Mouse (Mus musculus) hindbrain, embryonic 16.5 days (tissue): ENCODE data around the gene Rai1. TPM values are rescaled to one million over a fixed set of nuclear protein-coding genes. Genes with fewer than 3 reads are reported as not detected.

ENCODE experiments used
- ATAC-seq: fragments of 200-750 bp; cut with Nextera tagmentation; 2 replicates; pipeline ENCODE4 v1.8.0; 2017; ENCODE audit warnings: moderate TSS enrichment, moderate library complexity
- H3K27ac ChIP-seq: fragments of 300-500 bp; sonication (generic); 2 replicates; pipeline ENCODE4 v1.5.1; 2014; ENCODE audit warnings: low read depth, mild to moderate bottlenecking, control low read depth, low read length, moderate library complexity
- H3K27me3 ChIP-seq: fragments of 300-500 bp; sonication (generic); replicated peaks from 2 replicates; pipeline ENCODE4 v1.6.1; 2014; ENCODE audit warnings: low read length; ENCODE audit not compliant: control insufficient read depth, insufficient read depth
- H3K36me3 ChIP-seq: fragments of 300-500 bp; sonication (generic); 2 replicates; pipeline ENCODE4 v1.6.1; 2014; ENCODE audit warnings: mild to moderate bottlenecking, low read length, moderate library complexity, mixed read lengths; ENCODE audit not compliant: control insufficient read depth, insufficient read depth
- H3K4me1 ChIP-seq: fragments of 300-500 bp; sonication (generic); 2 replicates; pipeline ENCODE4 v1.6.1; 2014; ENCODE audit warnings: low read depth, low read length; ENCODE audit not compliant: control insufficient read depth, insufficient read depth
- H3K4me2 ChIP-seq: fragments of 300-500 bp; sonication (generic); 2 replicates; pipeline ENCODE4 v1.6.1; 2014; ENCODE audit warnings: mild to moderate bottlenecking, low read length, control low read depth, moderate library complexity
- H3K4me3 ChIP-seq: fragments of 300-500 bp; sonication (generic); 2 replicates; pipeline ENCODE4 v1.5.1; 2014; ENCODE audit warnings: mild to moderate bottlenecking, low read length, control low read depth, moderate library complexity
- H3K9ac ChIP-seq: fragments of 300-500 bp; sonication (generic); 2 replicates; pipeline ENCODE4 v1.6.1; 2014; ENCODE audit warnings: low read depth, mild to moderate bottlenecking, control low read depth, low read length, moderate library complexity
- H3K9me3 ChIP-seq: fragments of 300-500 bp; sonication (generic); 2 replicates; pipeline ENCODE4 v1.6.1; 2014; ENCODE audit warnings: mild to moderate bottlenecking, low read length, moderate library complexity; ENCODE audit not compliant: control insufficient read depth
- WGBS: fragments of 180-500 bp; shearing (Covaris S2); extraction: QIAGEN DNeasy Blood & Tissue Kit; methylation state at CpG from one replicate; pipeline ENCODE4 v1.1.7; 2014; 5-methylcytosine and 5-hydroxymethylcytosine counted together
- polyA plus RNA-seq: library from polyadenylated mRNA; unstranded; fragments of >200 nt; fragmentation: Nextera tagmentation; extraction: Ambion mirVana; gene quantifications from 2 replicates; pipeline ENCODE4 v1.2.1, GENCODE M21; 2015

The Rai1 gene
- polyA plus RNA-seq, 1 experiment from 2014 or later, result 24.3 TPM

- Histone ChIP-seq H3K4me2 (no peak overlapping the region), H3K27ac (no peak overlapping the region), H3K9ac (no peak overlapping the region), H3K4me1 (peaks cover 14% of the 10 kb centered on the region), H3K27me3 (no peaks in the 10 kb centered on the region), H3K36me3 (no peaks in the 10 kb centered on the region), H3K9me3 (no peaks in the 10 kb centered on the region), H3K4me3 (no peak overlapping the region)
- 72% methylated on average over 6 of the region's 6 CpGs for WGBS
- ATAC-seq, result no peak
Observed at GRCm38 (mm10) chr11:60102664-60103063, 2.1 kb upstream of the Rai1 start.

DNA sequence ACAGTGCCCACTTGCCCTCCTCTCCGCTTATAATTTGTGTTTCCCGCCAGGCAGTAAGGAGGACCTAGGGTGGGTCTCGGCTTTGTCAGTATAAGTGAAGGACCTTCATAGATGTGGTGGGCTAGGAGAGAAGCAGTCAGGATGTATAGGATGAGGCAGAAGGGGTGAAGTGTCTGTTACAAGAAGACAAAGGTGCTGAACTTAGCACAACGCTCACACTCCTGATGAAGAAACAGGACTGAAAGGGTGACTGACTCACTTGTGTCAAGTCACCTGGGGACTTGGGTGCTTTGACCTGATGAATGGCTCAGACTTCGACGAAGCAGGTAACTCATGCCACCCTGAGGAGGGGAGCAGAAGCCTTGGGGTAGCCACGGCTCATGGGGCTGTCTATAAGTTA is 1.2 kb upstream of the Rai1 start:
- ATAC-seq, result no peak

GRCm38 (mm10) chr11:60105593-60106542 is 1.1 kb downstream of the Rai1 start:
- Histone ChIP-seq H3K4me3 (peak overlapping the region; percentile 98), H3K9ac (peak overlapping the region; percentile 100), H3K9me3 (no peaks in the 10 kb centered on the region), H3K4me2 (peak overlapping the region; percentile 91), H3K4me1 (peaks cover 35% of the 10 kb centered on the region), H3K36me3 (no peaks in the 10 kb centered on the region), H3K27me3 (no peaks in the 10 kb centered on the region), H3K27ac (peak overlapping the region; percentile 98)
- WGBS, result under 1% methylated on average over 63 of the region's 88 CpGs
- peak; percentile 55 for ATAC-seq

More for the DNA sequence above, 1.2 kb upstream of the Rai1 start:
- H3K36me3 ChIP-seq, result no peaks in the 10 kb centered on the region
- H3K4me2 ChIP-seq, result no peak overlapping the region
- no peak overlapping the region for H3K9ac ChIP-seq
- H3K27me3 ChIP-seq, result no peaks in the 10 kb centered on the region
- WGBS, result 94% methylated on average over 7 of the region's 7 CpGs
- no peak overlapping the region for H3K27ac ChIP-seq
- H3K9me3 ChIP-seq, result no peaks in the 10 kb centered on the region
- H3K4me3 ChIP-seq, result no peak overlapping the region
- H3K4me1 ChIP-seq, result peaks cover 23% of the 10 kb centered on the region

GRCm38 (mm10) chr11:60106543-60107110 is 1.8 kb downstream of the Rai1 start:
- peak; percentile 46 for ATAC-seq
- Histone ChIP-seq H3K4me2 (peak overlapping the region; percentile 91), H3K4me3 (peak overlapping the region; percentile 98), H3K9me3 (no peaks in the 10 kb centered on the region), H3K9ac (peak overlapping the region; percentile 100), H3K27ac (peak overlapping the region; percentile 98), H3K4me1 (peaks cover 35% of the 10 kb centered on the region), H3K27me3 (no peaks in the 10 kb centered on the region), H3K36me3 (no peaks in the 10 kb centered on the region)
- under 1% methylated on average over 14 of the region's 14 CpGs for WGBS

GRCm38 (mm10) chr11:60107449-60107848 is 2.6 kb downstream of the Rai1 start:
- WGBS, result 68% methylated on average over 3 of the region's 3 CpGs

DNA sequence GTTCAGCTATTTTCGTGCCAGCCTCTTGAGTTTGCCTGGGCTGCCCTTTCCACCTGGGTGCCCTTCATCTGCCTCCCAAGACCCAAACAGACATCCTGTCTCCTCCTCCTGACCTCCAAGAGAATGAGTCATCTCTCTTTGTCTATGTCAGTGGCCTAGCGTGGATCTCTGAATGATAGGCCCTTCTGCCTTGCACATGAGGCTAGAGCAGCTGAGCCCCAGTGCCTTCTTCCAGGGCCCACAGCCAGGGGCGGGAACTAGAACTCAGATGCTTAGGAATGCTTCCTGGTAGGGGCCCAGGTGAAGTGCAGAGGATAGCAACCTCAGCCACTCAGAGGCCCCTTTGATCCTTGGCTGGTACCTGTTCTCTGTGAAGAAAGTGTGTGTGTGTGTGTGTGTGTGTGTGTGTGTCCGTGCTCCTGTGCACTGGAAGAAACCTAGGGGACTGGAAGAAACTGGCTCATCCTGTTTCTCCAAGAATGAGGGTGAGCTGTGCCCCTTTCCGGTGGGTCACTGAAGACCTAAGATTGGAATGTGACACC is 3.9 kb downstream of the Rai1 start:
- no peak overlapping the region for H3K27ac ChIP-seq

More at GRCm38 (mm10) chr11:60107449-60107848, 2.6 kb downstream of the Rai1 start:
- Histone ChIP-seq H3K36me3 (no peaks in the 10 kb centered on the region), H3K27ac (no peak overlapping the region), H3K4me1 (peaks cover 42% of the 10 kb centered on the region), H3K9ac (no peak overlapping the region), H3K4me2 (no peak overlapping the region), H3K27me3 (no peaks in the 10 kb centered on the region), H3K9me3 (no peaks in the 10 kb centered on the region), H3K4me3 (no peak overlapping the region)
- no peak for ATAC-seq

DNA sequence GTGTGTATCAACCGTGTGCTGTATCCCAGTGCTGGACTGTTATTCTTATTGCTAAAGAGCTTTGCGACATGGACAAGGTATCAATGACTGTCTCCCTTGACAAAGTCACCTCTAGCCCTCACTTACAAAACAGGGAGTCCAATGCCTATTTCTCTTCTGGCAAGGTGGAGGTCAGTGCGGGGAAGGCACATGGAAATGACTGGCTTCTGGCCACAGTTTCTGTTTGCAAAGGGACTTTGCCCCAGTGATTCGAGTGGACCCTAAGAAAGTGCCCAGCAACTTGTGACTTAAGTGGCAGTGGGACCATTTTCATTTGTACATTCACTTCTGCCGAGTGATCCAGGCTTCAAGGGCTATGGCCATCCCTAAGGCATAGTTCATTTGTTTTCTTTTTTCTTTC is 5.6 kb downstream of the Rai1 start:
- Histone ChIP-seq H3K27ac (no peak overlapping the region), H3K4me3 (no peak overlapping the region), H3K9me3 (no peaks in the 10 kb centered on the region), H3K9ac (no peak overlapping the region), H3K36me3 (no peaks in the 10 kb centered on the region), H3K4me2 (no peak overlapping the region), H3K4me1 (peaks cover 66% of the 10 kb centered on the region), H3K27me3 (no peaks in the 10 kb centered on the region)
- 74% methylated on average over 5 of the region's 5 CpGs for WGBS
- ATAC-seq, result no peak

More for the DNA sequence above, 3.9 kb downstream of the Rai1 start:
- ATAC-seq, result no peak
- 51% methylated on average over 5 of the region's 5 CpGs for WGBS
- Histone ChIP-seq H3K4me1 (peaks cover 54% of the 10 kb centered on the region), H3K9me3 (no peaks in the 10 kb centered on the region), H3K27me3 (no peaks in the 10 kb centered on the region), H3K9ac (no peak overlapping the region), H3K4me2 (no peak overlapping the region; the same call in 1 of the 2 replicates), H3K36me3 (no peaks in the 10 kb centered on the region), H3K4me3 (no peak overlapping the region)

DNA sequence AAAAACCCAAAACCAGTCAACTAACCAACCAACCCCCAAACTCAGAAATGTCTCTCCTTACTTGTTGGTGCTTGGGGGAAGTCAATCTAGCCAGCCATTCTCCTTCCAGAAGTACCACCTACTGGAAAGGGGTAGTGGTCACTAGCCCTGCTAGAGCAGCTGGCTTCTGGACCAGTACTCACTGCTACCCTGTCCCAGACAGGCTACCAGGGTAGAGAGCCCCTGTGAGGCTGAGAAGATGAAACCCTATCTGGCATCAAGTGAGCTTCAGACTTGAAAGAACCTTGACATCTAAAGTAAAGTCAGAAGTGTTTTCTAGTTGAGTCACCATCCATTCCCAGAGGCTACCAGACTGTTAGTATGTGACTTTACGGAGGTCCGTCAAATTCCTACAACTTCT is 6.8 kb downstream of the Rai1 start:
- H3K27me3 ChIP-seq, result no peaks in the 10 kb centered on the region
- no peak overlapping the region for H3K27ac ChIP-seq
- peaks cover 71% of the 10 kb centered on the region for H3K4me1 ChIP-seq
- no peaks in the 10 kb centered on the region for H3K36me3 ChIP-seq
- H3K9ac ChIP-seq, result no peak overlapping the region
- ATAC-seq, result no peak
- 98% methylated on average over 2 of the region's 2 CpGs for WGBS
- no peak overlapping the region for H3K4me2 ChIP-seq
- no peak overlapping the region for H3K4me3 ChIP-seq
- H3K9me3 ChIP-seq, result no peaks in the 10 kb centered on the region

GRCm38 (mm10) chr11:60113624-60114023 is 8.8 kb downstream of the Rai1 start:
- ATAC-seq, result no peak
- 5% methylated on average over 4 of the region's 4 CpGs for WGBS
- Histone ChIP-seq H3K4me1 (peaks cover 50% of the 10 kb centered on the region), H3K36me3 (no peaks in the 10 kb centered on the region), H3K27me3 (no peaks in the 10 kb centered on the region), H3K9me3 (no peaks in the 10 kb centered on the region), H3K27ac (peak overlapping the region; percentile 90), H3K9ac (peak overlapping the region; percentile 74), H3K4me2 (peak overlapping the region; percentile 84), H3K4me3 (no peak overlapping the region; the same call in 1 of the 2 replicates)
